Mouse (Mus musculus) kidney, postnatal 36 days (tissue): ENCODE data around the gene Adam11.

Source experiments
- DNase-seq, 2 experiments: peaks; one replicate each; pipeline ENCODE4 v3.0.0; 2021 to 2022; ENCODE audit warnings: mixed read lengths in 2 of 2

Adam11 gene

DNA sequence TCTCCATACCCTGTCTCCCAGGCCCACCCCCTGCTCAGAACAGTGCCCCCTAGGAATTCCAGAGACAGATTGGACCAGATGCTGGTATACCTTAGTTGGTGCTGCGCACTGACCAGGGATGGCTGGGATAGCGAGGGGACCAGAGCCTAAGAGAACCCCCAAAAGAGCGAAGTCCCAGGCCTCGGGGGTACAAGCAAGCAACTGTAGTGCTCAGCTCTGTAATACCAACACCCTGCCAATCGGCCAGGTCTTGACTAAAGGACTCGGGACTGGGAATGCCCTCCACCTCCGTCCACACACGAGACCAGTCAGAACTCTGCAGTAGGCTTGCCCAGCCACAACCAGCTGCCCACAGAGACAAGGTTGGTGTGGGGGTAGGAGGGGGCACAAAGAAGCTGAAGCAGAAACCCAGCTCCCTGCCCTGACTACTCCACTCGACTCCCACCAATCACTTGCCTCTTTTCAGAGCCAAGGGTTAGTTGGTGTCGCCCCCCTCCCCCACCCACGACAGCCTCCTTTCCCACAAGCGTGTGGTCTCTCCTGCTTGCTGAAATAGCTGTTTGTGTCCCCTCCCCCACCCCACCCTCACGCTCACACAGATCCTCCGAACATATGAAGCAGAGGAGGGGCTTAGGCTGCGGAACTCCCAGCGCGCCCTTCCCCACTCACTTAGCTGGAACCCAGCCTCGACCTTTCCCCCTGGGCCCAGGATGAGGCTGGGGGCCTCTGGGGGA lies 7.5 kb upstream of the Adam11 start:
- DNase-seq, result no peak

DNA sequence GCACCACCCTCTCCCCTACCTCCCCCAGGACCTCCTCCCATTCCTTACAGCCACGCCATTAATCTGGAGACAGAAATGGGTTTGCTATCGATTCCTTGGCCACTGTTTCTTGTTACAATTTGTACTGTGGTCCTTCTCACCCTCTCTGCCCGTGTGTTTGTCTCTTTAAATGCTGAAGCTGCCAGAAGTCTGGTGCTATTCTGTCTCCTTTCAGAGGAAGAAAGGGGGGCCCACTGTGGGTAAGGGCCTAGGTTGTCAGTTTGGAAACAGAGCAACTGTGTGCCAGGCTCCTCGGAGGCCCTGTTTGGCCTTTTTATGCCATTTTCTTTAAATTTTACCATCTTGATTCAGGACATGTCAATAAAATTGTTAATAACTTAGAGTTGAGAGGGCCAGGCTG lies 6.8 kb upstream of the Adam11 start:
- DNase-seq, result no peak

DNA sequence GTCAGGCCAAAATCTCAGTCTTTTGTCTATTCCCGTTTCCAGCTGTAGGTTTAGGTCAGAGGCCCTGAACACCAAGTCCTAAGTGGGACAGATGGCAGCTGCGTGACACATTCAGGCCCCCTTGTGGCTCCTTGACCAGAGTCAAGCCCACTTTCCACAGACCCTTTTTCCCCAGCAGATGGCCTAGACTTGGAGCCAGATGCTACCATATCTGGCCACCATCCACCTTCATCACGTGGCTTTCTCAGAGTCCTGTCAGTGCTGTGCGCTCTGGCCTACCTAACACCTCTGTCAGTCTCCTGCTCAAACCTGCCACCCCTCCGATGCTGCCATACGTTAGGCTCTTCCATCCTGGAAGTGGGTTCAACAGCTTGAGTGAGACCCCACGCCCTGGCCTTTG lies 5.8 kb upstream of the Adam11 start:
- DNase-seq, result no peak

DNA sequence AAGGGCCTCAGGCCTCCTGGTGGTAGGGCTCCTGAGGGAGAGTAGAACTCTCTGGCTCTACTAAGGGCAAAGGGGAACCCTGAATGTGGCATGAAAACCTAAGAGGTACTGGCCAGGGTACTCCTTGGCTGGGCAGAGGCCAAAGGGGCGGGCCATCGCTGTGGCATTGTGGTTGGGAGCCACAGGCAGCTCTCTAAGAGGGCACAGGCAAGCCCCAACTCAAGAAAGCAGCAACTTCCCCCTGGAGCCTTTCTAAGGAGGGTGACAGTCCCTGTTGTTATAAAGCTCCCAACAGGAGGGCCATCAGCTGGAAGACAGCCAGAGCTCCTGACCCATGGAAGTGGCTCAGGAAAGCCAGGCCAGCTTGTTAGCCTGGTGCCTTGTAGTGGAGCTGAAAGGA lies 2.3 kb upstream of the Adam11 start:
- peak in 1 of 2 experiments; percentile 65 for DNase-seq

DNA sequence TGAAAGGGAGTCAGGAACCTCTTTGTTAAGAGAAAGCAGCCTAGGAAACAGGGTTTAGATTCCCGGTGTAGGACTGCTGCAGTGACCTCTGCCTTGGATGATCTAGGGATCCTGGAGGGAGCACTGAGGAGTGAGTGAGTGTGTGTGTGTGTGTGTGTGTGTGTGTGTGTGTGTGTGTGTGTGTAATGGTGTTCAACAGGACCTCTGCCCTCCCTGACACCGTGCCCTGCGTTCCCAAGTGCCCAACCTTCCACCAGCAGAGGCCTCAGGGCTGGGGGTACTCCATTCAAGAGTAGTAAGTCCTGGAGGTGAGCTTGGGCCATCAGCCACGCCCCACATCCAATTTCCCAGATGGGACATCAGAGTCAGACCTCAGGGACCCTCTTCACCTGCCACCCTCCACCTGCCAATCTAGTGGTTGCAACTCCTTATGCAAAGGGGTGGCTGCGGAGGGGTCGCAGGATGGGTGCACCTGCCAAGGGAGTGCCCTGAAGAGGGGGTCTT lies 382 bp upstream of the Adam11 start:
- DNase-seq, result no peak

DNA sequence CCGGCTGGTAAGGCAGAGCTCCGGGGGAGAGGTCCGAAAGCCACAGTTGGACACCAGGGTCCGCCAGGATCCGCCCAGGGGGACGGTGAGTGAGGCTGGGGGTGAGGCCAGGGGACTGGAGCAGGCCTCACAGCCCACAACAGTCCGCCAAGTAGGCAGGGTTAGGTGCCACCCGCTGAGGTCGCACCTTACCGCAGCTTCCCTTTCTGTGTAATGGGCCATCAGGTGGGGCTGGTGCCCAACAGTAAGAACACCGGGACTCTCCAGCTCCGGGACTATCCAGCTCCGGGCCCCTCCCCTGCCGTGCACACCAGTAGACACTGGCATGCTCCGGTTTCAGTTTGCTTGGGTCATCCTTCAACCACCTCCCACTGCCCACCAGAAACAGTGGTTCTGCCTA lies 1.0 kb downstream of the Adam11 start:
- DNase-seq, result peak in 1 of 2 experiments; percentile 30

DNA sequence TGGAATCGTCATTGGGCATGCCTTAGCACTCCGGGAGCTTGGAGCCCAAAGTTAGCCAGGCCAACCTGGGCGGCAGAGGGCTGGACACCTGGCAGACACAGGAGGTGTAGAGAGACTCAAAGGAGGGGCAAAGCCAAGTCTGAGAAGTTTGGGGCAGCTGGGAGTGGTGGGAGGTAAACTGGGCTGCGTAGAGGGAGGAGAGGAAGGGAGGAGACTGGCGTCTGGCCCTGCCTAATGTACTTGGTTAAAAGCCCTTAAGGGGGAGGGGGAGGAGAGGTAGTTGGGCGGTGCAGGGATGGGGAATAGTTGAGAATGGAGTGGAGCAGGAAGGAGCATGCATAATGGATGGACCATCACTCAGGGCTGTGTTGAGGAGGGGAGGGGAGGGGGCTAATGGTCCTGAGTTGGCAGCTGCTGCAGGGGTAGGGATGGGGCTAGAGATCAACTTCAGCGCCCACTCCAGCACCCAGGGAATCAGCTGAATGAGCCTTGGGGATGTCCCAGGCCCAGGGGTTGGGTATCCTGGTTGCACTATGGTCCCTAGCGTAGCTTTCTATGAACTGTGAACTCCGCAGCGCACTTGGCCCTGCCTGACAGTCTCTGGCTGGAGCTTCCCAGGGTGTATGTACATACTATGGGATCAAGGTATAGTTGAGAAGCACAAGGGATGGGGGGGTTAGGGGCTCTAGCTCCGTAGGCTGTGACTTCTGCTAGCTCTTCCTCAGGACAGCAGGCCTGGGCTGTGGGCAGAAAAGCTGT lies 1.9 kb downstream of the Adam11 start:
- no peak for DNase-seq

DNA sequence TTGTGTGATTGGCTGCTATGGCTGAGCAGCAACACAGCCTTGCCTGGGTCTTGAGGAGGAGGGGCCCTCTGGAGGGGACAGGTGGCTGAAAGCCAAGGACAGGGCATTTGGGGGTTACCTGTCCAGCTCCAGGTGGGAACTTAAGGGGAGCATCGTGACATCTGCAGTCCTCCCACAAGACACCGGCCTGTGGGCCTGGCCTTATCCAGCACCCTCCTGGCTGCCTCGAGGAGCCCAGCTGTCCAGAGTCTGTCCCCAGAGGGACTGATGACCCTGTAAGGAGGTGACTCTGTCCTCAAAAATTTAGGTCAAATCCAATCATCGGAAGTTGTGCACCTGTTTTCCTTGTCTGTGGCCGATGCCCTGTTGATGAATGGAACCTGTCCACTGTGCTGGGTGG lies 4.2 kb downstream of the Adam11 start:
- DNase-seq, result no peak

DNA sequence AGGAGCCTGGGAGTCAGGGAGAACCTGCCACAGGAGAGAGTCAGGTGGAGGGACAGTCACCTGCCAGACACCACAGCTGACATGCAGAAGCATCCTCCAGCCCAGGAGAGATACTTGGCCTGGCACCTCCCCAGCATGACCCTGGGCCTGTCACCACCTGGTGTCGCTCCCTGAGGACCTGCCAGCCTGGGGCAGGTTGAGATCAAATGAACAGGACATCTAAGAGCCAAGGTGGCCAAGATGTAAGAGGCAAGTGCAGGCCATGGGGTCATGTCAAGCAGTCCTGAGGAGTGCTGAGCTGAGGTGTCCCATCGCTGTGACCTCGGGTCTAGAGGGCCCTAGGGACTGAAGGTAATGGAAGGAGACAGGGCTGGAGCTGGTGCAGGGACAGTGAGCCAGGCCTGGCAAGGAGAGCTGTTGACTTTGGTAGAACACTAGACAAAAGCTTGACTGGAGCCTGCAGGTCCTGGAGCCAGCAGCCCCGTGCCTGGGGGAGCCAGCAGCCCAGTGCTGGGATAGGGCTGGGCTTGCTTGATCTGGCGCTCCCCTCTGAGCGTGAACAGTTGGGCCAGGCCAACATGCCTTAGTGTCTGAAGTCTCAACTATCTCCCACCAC lies 5.9 kb downstream of the Adam11 start:
- DNase-seq, result no peak

DNA sequence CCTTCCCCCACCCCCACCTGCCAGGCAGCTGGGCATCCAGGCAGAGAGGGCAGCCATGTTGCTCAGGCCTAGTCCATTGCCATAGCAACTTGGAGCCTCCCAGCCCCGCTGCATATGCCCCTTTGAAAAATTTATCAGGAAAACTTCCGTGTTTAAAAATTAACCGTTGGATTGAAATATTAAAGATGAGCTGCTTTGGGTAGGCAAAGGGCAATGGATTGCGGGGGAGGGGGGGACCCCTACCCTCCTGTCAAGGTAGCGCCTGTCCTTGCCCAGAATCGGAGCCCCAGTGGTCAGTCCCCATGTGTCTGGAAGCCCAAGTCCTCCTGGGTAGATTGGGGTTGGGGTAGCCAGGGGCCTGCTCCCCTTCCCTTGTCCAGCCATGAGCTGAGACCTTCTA lies 7.9 kb downstream of the Adam11 start:
- no peak for DNase-seq

DNA sequence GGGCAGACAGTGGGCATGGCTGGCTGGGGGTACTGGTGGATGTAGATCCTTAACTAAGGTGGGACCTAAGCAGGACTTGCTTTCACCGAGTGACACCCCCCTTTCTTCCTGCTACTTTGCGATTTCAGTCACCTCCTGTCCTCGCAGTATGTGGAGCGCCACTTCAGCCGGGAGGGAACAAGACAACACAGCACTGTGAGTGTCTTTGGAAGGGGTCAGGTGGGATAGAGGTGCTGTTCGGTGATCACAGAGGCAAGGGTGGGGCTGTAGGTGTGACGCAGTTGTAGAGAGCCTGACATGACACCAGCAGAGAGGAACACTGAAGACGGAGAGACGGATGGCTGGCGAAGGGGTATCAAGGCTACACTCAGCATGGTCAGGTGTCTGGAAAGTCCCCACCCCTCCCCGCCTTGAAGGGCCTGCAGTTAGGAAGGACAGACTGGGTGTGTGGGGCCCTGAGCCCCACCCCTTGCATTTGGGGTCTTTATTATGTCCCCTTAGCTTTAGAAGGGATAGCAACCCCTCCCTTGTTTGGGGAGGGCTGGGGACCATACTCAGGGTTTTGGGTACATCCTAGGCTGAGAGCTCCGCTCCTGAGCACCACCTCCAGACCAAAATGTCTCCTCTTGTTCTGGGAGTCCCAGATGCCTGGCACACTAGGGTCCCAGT lies 8.9 kb downstream of the Adam11 start:
- DNase-seq, result no peak

DNA sequence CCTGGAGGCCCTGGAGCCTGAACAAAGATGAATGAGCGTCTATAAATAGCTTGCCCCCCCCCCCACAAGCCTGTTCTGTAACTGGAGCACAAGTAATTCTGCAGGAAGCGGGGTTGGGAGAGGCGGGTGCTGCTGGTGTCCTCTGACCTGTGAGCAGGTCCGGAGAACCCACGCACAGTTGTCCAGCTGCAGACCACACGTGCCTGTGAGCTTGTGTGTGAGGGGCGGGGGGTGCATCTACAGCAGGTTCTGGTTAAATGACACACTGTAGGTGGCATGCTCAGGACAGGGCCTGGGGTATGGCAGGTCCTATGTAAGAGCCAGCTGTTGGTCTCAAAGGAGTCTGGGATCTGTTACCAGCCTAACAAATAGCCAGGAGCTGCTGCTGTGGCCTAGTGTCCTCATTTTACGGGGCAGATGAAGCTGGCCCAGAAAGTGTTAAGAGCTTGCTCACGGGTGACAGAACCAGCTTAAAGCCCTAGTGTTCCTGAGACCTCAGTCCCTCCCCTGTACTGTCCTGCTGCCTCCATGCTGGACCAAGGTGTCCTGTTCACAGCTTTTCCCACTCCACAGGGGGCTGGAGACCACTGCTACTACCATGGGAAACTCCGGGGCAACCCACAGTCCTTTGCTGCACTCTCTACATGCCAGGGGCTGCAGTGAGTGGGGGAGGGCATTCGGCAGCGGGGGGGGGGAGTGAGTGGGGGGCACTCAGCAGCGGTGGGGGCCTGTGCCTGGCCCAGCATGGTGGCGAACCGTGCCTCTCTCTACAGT lies 9.6 kb downstream of the Adam11 start:
- DNase-seq, result no peak

DNA sequence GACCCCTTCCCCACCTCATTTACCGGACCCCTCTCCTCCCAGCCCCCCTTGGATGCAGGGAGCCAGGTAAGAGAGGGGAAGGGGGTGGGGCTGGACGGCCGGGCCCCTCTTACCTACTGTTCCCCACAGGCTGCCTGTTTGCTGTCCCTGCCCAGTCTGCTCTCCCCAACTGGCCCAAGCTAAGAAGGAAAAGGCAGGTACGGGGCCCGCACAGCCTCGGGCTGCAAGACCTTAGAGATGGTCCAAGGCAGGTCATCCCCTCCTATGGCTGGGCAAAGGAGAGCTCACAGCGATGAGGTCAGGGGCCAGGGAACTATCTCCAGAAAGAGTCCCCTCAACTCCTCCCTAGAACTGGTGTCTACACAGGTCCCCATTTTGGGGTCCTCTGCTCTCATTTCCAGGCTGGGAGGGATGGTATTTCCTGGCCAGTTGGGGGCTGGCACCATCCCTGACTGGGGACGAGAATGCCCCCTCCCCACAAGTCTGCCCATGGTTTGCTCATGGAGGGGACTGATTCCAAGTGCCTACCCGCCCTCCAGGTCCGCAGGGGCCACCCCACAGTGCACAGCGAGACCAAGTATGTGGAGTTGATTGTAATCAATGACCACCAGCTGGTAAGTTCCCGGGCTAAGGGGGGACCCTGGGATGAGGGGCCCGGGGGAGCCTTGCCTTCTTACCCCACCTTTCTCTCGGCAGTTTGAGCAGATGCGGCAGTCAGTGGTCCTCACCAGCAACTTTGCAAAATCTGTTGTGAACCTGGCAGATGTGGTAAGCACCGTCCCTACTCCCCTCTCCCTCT lies 10.9 kb downstream of the Adam11 start:
- no peak for DNase-seq

DNA sequence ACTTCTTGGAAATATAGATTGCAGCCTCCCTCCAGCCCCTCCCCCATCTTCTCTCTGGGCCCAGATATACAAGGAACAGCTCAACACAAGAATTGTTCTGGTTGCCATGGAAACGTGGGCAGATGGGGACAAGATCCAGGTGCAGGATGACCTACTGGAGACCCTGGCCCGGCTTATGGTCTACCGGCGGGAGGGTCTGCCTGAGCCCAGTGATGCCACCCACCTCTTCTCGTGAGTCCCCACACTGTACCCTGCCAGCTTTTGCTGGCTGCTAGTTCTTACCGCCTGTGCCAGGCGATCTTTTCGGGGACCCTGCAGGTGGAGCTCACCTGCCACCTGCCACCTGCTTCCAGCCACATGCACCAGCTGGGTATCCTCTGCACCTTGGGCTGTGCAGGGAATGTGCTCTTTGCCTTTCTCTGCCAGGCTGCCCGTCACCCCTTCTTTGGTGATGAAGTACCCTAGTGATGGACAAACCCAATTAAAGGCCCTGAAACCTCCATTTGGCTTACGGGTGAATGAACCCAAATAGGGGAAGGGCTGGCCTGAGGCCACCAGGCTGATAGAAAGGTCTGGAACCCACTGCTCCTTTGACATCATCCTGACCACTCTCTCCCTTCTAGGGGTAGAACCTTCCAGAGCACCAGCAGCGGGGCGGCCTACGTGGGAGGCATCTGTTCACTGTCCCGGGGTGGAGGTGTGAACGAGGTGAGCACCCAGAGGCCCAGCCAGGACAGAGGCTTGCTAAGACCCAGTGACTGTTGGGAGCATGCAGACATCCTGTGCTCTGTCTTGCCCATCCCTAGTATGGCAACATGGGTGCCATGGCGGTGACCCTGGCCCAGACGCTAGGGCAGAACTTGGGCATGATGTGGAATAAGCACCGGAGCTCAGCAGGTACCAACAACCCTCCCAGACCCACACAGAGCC lies 11.8 kb downstream of the Adam11 start:
- DNase-seq, result no peak

DNA sequence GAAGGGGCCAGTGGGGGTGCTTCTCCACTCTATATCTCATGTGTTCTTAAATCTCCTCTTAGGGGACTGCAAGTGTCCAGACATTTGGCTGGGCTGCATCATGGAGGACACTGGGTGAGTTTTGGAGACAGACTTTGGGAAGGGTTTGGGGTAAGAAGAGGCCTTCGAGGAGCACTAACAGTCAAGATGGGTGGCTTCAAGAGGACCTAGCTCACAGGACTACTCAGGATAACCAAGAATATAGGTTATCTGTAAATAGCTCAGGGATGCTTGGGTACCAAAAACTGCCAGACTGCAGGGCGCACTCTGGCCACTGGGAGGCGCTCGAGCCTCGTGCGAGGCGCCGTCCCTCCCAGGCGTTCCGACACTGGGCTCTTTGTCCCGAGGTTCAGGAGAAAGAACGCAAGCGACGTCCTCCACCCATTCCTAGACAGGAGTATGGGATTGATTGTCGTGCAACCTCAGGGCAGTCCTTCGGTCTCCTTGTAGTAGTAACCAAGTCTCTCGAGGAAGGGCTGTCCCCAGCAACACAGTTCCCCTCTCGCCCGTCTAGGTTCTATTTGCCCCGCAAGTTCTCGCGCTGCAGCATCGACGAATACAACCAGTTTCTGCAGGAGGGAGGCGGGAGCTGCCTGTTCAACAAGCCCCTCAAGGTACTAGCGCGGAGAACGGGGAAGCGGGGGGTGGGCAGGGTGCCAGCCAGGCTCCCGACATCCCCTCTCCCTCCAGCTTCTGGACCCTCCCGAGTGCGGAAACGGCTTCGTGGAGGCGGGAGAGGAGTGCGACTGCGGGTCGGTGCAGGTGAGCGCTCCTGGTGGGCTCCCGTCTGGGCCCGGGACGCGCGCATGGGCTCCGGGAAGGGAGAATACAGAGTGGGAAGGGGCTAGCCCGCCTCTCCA lies 12.7 kb downstream of the Adam11 start:
- DNase-seq, result peak; percentile 77 to 92

DNA sequence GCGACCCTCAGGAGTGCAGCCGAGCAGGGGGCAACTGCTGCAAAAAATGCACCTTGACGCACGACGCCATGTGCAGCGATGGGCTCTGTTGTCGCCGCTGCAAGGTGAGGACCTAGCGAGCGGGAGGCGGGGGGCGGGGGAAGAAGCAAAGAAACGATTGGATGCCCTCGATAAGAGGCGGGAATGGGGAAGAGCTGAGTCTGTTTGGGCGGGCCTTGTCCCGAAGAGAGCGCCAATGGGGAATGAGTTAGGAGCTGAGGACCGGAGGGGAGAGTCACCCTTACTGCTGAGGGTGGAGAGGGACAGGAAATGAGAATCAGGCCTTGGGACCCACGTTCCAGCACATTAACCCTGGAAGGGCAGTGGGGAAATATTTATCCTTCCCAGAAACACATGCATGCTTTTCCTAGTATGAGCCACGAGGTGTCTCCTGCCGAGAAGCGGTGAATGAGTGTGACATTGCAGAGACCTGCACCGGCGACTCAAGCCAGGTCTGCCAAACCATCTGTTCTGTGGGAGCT lies 13.4 kb downstream of the Adam11 start:
- DNase-seq, result peak; percentile 91 to 93

DNA sequence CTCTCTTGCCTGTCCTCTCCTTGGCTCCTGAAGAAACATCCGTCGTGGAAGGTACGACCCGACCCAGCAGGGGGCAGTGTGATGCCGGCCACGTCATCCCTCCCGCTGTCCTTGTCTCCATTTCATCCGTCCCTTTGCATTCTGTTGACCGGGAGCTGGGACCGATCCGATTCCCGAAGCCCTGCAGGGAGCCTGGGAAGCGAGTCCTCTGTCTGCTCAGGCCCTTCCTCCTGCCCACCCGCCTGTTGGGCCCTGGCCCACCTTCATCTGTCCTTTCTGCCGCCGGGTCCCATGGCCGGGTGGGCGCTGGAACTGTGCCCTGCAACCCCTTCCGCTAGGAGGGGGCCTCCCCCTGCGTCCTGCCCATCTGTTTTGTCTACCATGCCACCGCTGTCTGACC lies 16.4 kb downstream of the Adam11 start:
- DNase-seq, result peak; percentile 82 to 92

DNA sequence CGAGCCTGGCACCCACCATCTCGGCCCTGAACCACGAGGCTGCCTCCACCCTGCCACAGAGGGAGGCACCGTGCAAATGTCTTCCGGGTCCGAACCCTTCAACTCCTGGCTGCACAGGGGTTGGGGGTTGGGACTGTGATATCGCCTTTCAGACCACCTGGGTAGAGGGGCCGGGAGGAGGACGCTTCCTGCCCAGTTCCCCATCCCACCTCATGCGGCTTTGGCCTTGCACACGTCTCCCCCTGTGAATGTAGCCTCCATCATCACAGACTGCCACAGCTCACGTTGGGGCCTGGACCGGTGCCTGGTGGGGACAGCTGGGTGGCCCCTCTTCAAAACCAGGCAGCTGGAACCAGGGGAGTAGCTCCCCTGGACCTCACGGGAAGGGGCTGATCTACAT lies 16.9 kb downstream of the Adam11 start:
- DNase-seq, result no peak

DNA sequence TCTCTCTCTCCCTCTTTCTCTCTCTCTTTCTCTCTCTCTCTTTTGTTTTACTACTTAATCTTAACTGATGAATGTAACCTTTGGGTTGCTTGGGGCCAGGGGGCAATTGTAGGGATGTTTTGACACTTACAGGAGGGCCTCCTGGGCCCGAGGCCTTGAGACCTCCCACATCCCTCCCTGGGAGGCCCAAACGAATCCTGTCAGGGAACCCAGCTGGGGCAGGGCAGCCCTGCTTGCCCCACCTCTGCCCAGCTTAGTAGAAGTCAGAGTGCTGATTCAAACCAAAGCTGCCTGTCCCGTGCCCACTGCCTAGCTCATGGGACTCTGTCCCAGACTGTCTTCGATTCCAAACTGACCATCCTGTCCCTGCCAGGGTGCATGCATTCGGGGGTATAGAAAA lies 17.4 kb downstream of the Adam11 start:
- no peak for DNase-seq
